ENCODE assay signal across 8 mouse cellular contexts in the genomic region with DNA sequence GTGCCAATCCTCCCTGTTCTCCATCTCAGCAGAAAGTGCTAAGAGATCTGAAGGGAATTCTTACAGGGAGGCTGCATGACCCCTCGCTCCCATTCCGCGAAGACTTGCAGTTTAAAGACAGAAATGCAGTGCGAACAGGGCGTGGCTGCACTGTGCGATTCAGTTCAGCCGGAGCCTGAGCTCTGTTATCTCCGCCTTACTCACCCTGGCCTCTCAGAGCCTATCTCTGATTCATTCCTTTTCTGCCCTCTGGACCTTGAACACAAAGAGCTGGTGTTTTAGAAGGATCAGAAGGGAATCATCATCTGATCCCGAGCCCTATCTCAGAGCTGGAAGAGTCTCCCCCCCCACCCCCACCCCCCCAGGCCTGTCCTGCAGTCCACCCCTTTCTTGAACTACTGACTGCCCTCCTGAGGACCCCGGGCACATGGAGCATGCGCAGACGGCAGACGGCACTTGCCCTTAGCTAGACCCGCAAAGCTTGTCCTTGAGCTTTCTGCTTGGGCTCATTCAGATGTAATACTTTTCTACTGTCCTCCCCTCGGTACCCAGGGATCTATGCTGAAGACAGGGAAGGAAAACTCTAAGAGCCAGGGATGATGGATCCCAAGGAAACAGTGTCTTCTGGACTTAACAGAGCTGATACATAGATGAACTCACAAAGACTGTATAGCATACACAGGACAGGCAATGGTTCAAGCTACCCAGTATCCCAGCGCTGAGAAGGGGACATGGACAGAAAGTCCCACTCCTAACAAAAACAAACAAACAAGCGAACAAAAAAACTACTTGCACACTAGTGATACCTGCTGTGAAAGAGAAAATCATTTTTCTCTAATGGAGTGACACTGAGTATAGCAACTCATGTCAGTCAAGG. TPM values are rescaled to one million over a fixed set of nuclear protein-coding genes. Genes with fewer than 3 reads are reported as not detected.
A peak's percentile ranks its signal among the peaks of the same experiment; 100 is the strongest.
DNase-seq lines count a peak whose midpoint lies in the region; ATAC-seq and TF ChIP-seq lines count a peak whose summit lies in the region.

No protein-coding gene starts in this region.

- H3K4me1 ChIP-seq in heart, embryonic 10.5 days = peaks cover 13% of the 10 kb centered on the region; the same call in 1 of the 2 replicates
- H3K4me1 ChIP-seq in hindbrain, embryonic 15.5 days (replicated peaks) = no peaks in the 10 kb centered on the region
- peaks cover 2% of the 10 kb centered on the region for H3K4me1 ChIP-seq in testis, adult 2 months (ENCODE audit: control insufficient read depth, insufficient read depth, low read length)

- H3K9ac ChIP-seq in hindbrain, embryonic 15.5 days = 0 out of 2 replicates have a peak overlapping the region, but pooled peaks have one; percentile 20

- ATAC-seq in hindbrain, embryonic 15.5 days (ENCODE audit: low FRiP score, low read depth) = peak; percentile 61; the same call in 1 of the 2 replicates

- H3K27me3 ChIP-seq in heart, embryonic 10.5 days (ENCODE audit: insufficient read depth, poor library complexity, severe bottlenecking) = no peaks in the 10 kb centered on the region
- H3K27me3 ChIP-seq in hindbrain, embryonic 15.5 days = no peaks in the 10 kb centered on the region
- H3K27me3 ChIP-seq in testis, adult 2 months (ENCODE audit: control insufficient read depth, insufficient read depth, low read length) = no peaks in the 10 kb centered on the region

- H3K4me3 ChIP-seq in heart, embryonic 10.5 days = peak overlapping the region; percentile 52
- peak overlapping the region; percentile 28 for H3K4me3 ChIP-seq in hindbrain, embryonic 15.5 days
- peak overlapping the region; percentile 51 for H3K4me3 ChIP-seq in testis, adult 2 months (ENCODE audit: control insufficient read depth, low read depth, low read length)

- H3K9me3 ChIP-seq in heart, embryonic 10.5 days = no peaks in the 10 kb centered on the region
- H3K9me3 ChIP-seq in hindbrain, embryonic 15.5 days = no peaks in the 10 kb centered on the region

- peak overlapping the region; percentile 52 for H3K4me2 ChIP-seq in hindbrain, embryonic 15.5 days

- H3K36me3 ChIP-seq in heart, embryonic 10.5 days = no peaks in the 10 kb centered on the region
- no peaks in the 10 kb centered on the region for H3K36me3 ChIP-seq in hindbrain, embryonic 15.5 days
- H3K36me3 ChIP-seq in testis, adult 2 months (ENCODE audit: control insufficient read depth, insufficient read depth, low read length) = no peaks in the 10 kb centered on the region

- H3K27ac ChIP-seq in heart, embryonic 10.5 days = peak overlapping the region; percentile 86
- no peak overlapping the region for H3K27ac ChIP-seq in hindbrain, embryonic 15.5 days (replicated peaks)
- H3K27ac ChIP-seq in testis, adult 2 months (ENCODE audit: control insufficient read depth, insufficient read depth, low read depth, low read length) = no peak overlapping the region

- no peak for TF ChIP-seq CTCF in testis, adult 2 months (IDR thresholded peaks at IDR 0.05; ENCODE audit: control insufficient read depth, insufficient read depth, insufficient replicate concordance, low read depth, low read length)

- no peak for TF ChIP-seq POLR2A in testis, adult 2 months (IDR thresholded peaks at IDR 0.05; ENCODE audit: control insufficient read depth, low read depth, low read length)

- WGBS in heart, embryonic 10.5 days = 15% methylated on average over 17 of the region's 17 CpGs
- WGBS in hindbrain, embryonic 15.5 days = 46% methylated on average over 17 of the region's 17 CpGs

- DNase-seq in heart, embryonic 10.5 days (ENCODE audit: low spot score) = peak; percentile 90
- no peak for DNase-seq in heart, adult 11 months
- peak; percentile 49 for DNase-seq in embryo, embryonic 9.5 days (ENCODE audit: extremely low spot score)
- peak; percentile 35 for DNase-seq in lung, postnatal 36 days
- no peak for DNase-seq in Muller cell, postnatal 12 days (ENCODE audit: inconsistent ontology term)
- DNase-seq in kidney, postnatal 14 days = no peak

RNA-seq across cellular contexts. Expression of a gene that starts 48.4 kb away (rescaled TPM):
- 110 and 112 TPM in 2 replicates for polyA plus RNA-seq in heart, embryonic 10.5 days (2016; fragmentation: Nextera tagmentation; extraction: Ambion mirVana)
- 71.0 and 72.3 TPM in 2 replicates for polyA plus RNA-seq in hindbrain, embryonic 15.5 days (2015; fragmentation: Nextera tagmentation; extraction: Ambion mirVana)
- polyA plus RNA-seq in testis, adult 2 months (2012; rRNA removed) = 13.7 and 15.2 TPM in 2 replicates

Comparison
In these comparisons a context has a peak if more than half of its experiments do, and no peak if none do; other contexts are left out.
1. DNase-seq: peak in heart, embryonic 10.5 days (single experiment), embryo, embryonic 9.5 days (single experiment) and lung, postnatal 36 days (single experiment); none in heart, adult 11 months (single experiment), Muller cell, postnatal 12 days (single experiment) and kidney, postnatal 14 days (single experiment).
2. Peak in every context shown above with its lines, with median percentiles within 50 percentile points of each other: H3K4me3 ChIP-seq.